Mouse (Mus musculus) forebrain, postnatal 0 days (tissue): Measurements from ENCODE around the gene Slc25a11. TPM values are rescaled to one million over a fixed set of nuclear protein-coding genes. Genes with fewer than 3 reads are reported as not detected.

ENCODE experiments used
- ATAC-seq: fragments of 200-750 bp; cut with Nextera tagmentation; 2 replicates; pipeline ENCODE4 v1.8.0; 2017; ENCODE audit warnings: mild to moderate bottlenecking, moderate library complexity
- DNase-seq: peaks from one replicate; pipeline ENCODE4 v3.0.0-alpha.2; 2015
- H3K27ac ChIP-seq: fragments of 300-500 bp; sonication (generic); 2 replicates; pipeline ENCODE4 v1.5.1; 2014; ENCODE audit warnings: low read depth, mild to moderate bottlenecking, antibody characterized with exemption, low read length, moderate library complexity, mixed read lengths
- H3K27me3 ChIP-seq: fragments of 300-500 bp; sonication (generic); 2 replicates; pipeline ENCODE4 v1.6.1; 2014; ENCODE audit warnings: mild to moderate bottlenecking, low read length, mixed read lengths; ENCODE audit not compliant: insufficient read depth
- H3K36me3 ChIP-seq: fragments of 300-500 bp; sonication (generic); 2 replicates; pipeline ENCODE4 v1.6.1; 2014; ENCODE audit warnings: mild to moderate bottlenecking, moderate library complexity; ENCODE audit not compliant: insufficient read depth
- H3K4me1 ChIP-seq: fragments of 300-500 bp; sonication (generic); 2 replicates; pipeline ENCODE4 v1.6.1; 2014; ENCODE audit warnings: antibody characterized with exemption; ENCODE audit not compliant: insufficient read depth
- H3K4me2 ChIP-seq: fragments of 300-500 bp; sonication (generic); 2 replicates; pipeline ENCODE4 v1.6.1; 2014; ENCODE audit warnings: low read depth, mild to moderate bottlenecking, moderate library complexity
- H3K4me3 ChIP-seq: fragments of 300-500 bp; sonication (generic); 2 replicates; pipeline ENCODE4 v1.5.1; 2014; ENCODE audit warnings: low read depth, low read length, mixed read lengths
- H3K9ac ChIP-seq: fragments of 300-500 bp; sonication (generic); 2 replicates; pipeline ENCODE4 v1.6.1; 2014; ENCODE audit warnings: mild to moderate bottlenecking
- H3K9me3 ChIP-seq: fragments of 300-500 bp; sonication (generic); 2 replicates; pipeline ENCODE4 v1.6.1; 2016; ENCODE audit warnings: low read length
- CTCF ChIP-seq: sonication (generic); IDR thresholded peaks from 2 replicates; pipeline ENCODE4 v1.5.1; 2016; ENCODE audit warnings: antibody characterized with exemption, control low read depth, low read depth
- WGBS: fragments of 180-500 bp; shearing (Covaris S2); extraction: QIAGEN DNeasy Blood & Tissue Kit; methylation state at CpG from one replicate; pipeline ENCODE4 v1.1.7; 2014; 5-methylcytosine and 5-hydroxymethylcytosine counted together
- polyA plus RNA-seq: library from polyadenylated mRNA; unstranded; fragments of >200 nt; fragmentation: Nextera tagmentation; extraction: Ambion mirVana; gene quantifications from 2 replicates; pipeline ENCODE4 v1.2.1, GENCODE M21; 2015
- total RNA-seq: library from RNA; depleted of rRNA; stranded (reverse); fragments of >200 nt; gene quantifications from 2 replicates; pipeline ENCODE4 v1.2.3, GENCODE M21; 2014

Slc25a11 gene
- total and polyA plus RNA-seq, 2 experiments from 2014 or later: 134 to 160 TPM

DNA sequence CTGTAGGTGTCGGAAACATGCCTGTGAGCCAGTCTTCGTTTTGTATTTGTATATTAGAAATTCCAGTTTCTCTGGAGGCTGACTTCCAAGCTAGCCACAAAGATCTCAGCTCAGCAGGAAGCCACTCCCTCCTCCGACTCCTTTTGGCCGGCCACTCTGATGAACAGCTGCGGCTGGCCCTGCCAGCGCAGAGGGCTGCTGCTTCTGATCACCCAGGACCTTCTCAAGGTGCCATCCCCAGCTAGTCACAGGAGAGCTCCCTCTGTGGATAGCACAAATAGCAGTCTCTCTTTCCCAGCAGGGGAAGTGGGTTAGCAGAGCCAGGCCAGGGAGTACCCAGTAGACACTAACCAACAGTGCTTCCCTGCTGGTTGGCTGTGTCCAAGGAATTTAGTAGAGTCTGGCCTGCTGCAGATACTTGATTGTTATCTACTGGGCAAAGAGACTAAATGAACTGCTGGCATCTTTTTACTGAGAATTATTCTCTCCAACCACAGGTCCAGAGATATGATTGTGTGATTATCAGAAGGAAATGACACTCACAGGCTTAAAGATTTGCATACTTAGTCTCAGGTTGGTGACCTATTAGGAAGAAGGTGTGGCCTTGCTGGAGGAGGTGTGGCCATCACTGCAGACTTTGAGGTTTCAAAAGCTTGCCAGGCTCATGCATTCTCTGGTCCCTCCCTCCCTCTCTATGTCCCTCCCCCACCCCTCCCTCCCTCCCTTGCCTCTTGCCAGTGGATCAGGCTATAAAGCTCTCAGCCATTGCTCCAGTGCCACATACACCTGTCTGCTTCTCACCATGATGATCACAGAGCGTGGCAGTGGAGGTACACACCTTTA is 25.1 kb downstream of the Slc25a11 start:
- Histone ChIP-seq H3K4me3 (no peak overlapping the region), H3K27ac (no peak overlapping the region), H3K9me3 (no peaks in the 10 kb centered on the region), H3K36me3 (no peaks in the 10 kb centered on the region), H3K27me3 (no peaks in the 10 kb centered on the region), H3K4me1 (no peaks in the 10 kb centered on the region), H3K9ac (no peak overlapping the region), H3K4me2 (no peak overlapping the region)
- no peak for TF ChIP-seq CTCF
- WGBS: 42% methylated on average over 7 of the region's 7 CpGs
- ATAC-seq: no peak
- no peak for DNase-seq

DNA sequence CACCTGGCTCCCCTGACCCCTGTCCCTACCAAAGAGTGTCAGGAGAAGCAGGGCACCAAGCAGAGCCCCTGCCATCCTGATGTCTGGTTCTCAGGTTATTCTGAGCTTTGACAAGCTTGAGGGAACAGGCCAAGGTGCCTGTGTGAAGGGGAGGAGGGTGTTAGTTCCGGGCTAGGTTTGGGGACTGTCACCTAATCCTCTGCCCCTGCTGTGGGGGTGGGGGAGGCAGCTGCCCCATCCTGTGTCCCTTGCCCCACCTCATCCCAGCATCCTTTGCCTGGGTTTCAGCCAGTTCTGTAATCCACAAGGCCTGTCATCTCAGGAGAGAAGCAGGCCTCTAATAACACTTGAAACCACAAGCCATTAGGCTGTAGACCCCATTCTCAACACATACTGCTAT is 28.2 kb downstream of the Slc25a11 start, which contains the start of gene Chrne:
Chrne (minus strand) TSS at position 116 of the 400 bp plus-strand sequence.
- Histone ChIP-seq H3K27me3 (no peaks in the 10 kb centered on the region), H3K4me2 (no peak within 1 kb of the TSS), H3K36me3 (0 out of 2 replicates have a peak, but pooled peaks cover 4% of the 10 kb centered on the region), H3K9me3 (no peaks in the 10 kb centered on the region), H3K4me1 (no peaks in the 10 kb centered on the region), H3K27ac (no peak within 1 kb of the TSS), H3K9ac (no peak within 1 kb of the TSS), H3K4me3 (no peak within 1 kb of the TSS)
- ATAC-seq (no peak), DNase-seq (no peak)
- WGBS: 20% methylated on average over 1 of the region's 1 CpGs
- no peak for TF ChIP-seq CTCF

DNA sequence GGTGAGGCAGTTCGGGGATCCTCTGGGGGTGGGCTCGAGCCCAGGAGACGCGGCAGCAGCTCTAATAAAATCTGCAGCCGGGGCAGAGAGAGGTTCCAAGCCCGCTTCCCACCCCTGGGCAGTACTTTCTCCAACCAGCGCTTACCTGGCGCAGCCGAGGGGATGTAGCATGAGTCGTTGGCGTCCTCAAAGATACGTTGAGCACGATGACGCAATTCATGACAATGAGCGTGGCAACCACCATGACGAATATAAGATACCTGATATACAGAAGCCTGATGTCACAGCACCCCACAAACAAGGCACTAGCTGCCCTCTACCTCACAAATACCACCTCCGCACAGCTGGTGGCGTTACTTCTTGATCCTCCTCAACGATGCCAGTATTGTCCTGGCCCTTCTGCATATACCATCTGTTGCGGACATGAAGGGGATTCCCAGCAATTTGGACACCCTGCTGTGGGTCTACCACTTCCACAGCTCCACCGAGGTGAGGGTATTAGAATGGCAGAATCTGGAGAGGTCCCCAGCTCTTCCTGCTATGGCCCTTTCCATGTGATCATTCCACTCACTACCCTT is 31.7 kb downstream of the Slc25a11 start, which contains the start of gene 4930544D05Rik:
4930544D05Rik (plus strand) TSS at position 333 of the 578 bp plus-strand sequence.
- DNase-seq (peak; percentile 20), ATAC-seq (peak; percentile 26)
- H3K4me3 ChIP-seq: peak within 1 kb of the TSS; percentile 14; the same call in 1 of the 2 replicates
- no peaks in the 10 kb centered on the region for H3K9me3 ChIP-seq
- no peaks in the 10 kb centered on the region for H3K27me3 ChIP-seq
- H3K4me1 ChIP-seq: no peaks in the 10 kb centered on the region
- H3K4me2 ChIP-seq: peak within 1 kb of the TSS; percentile 42
- peaks cover 20% of the 10 kb centered on the region for H3K36me3 ChIP-seq
- 15% methylated on average over 21 of the region's 21 CpGs for WGBS
- no peak within 1 kb of the TSS for H3K27ac ChIP-seq
- no peak for TF ChIP-seq CTCF
- H3K9ac ChIP-seq: no peak within 1 kb of the TSS

DNA sequence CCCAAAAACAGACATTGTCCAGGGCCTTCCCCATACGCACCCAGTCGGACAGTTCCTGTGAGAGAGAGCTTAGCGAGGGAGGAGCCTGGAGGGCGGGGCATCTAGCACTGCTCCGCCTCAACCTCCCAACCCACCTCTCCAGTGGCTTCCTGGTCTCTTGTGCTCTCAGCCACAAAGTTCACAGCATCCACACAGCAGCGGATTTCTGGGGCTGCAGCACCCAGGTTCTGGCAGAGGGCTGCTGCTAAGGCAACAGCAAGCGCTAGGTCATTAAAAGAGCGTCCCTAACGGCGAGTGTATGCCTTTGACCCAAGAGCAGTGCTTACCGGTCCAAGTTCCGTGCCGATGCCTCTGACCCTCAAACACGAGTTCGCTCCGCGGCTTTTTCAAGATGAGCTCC is 32.2 kb downstream of the Slc25a11 start:
- peak; percentile 26 for DNase-seq

DNA sequence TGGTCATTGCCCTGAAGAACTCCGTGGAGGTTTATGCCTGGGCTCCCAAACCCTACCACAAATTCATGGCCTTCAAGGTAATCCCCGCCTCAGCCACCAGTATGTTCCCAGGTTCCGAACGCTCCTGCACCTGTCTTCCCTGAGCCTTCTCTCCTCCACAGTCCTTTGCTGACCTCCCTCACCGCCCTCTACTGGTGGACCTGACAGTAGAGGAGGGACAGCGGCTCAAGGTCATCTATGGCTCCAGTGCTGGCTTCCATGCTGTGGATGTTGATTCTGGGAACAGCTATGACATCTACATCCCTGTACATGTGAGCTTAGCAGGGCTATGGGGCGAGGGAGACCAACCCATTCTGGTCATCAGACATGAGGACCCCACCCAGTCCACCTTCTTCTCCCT is 34.8 kb downstream of the Slc25a11 start:
- 82% methylated on average over 7 of the region's 7 CpGs for WGBS
- no peak overlapping the region for H3K9ac ChIP-seq
- peaks cover 46% of the 10 kb centered on the region for H3K36me3 ChIP-seq
- H3K27me3 ChIP-seq: no peaks in the 10 kb centered on the region
- no peak overlapping the region for H3K4me2 ChIP-seq
- H3K9me3 ChIP-seq: no peaks in the 10 kb centered on the region
- TF ChIP-seq CTCF: peak; percentile 39
- no peak overlapping the region for H3K4me3 ChIP-seq
- no peak overlapping the region for H3K27ac ChIP-seq
- H3K4me1 ChIP-seq: no peaks in the 10 kb centered on the region
- ATAC-seq (no peak), DNase-seq (no peak)

More for the DNA sequence above, 32.2 kb downstream of the Slc25a11 start:
- Histone ChIP-seq H3K9me3 (no peaks in the 10 kb centered on the region), H3K4me1 (no peaks in the 10 kb centered on the region), H3K27me3 (no peaks in the 10 kb centered on the region), H3K4me3 (peak overlapping the region; percentile 14; the same call in 1 of the 2 replicates), H3K9ac (no peak overlapping the region), H3K36me3 (peaks cover 24% of the 10 kb centered on the region), H3K4me2 (peak overlapping the region; percentile 42), H3K27ac (no peak overlapping the region)
- TF ChIP-seq CTCF: 0 out of 2 replicates have a peak, but pooled peaks have one; percentile 7
- WGBS: 4% methylated on average over 17 of the region's 17 CpGs
- ATAC-seq: peak; percentile 47

DNA sequence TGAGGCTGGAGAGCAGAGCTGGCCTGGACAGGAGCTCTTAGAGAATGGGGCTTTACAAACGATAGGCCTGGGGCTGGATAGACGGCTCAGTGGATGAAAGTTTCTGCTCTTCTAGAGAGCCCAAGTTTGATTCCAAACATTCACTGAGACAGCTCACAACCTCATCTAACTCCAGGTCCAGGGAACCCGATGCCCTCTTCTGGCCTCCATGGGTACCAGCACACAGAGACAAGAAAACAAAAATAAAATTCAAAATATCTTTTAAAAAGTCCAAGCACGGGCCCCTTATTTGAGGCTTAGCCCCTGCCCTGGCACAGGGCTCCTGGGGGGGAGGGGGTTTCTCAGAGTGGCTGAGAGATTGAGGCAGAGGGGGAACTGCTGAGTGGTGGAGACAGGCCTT is 36.5 kb downstream of the Slc25a11 start:
- DNase-seq (no peak), ATAC-seq (no peak; the same call in 1 of the 2 replicates)
- Histone ChIP-seq H3K4me1 (no peaks in the 10 kb centered on the region), H3K9me3 (no peaks in the 10 kb centered on the region), H3K4me2 (no peak overlapping the region), H3K36me3 (peaks cover 62% of the 10 kb centered on the region), H3K4me3 (no peak overlapping the region), H3K27me3 (no peaks in the 10 kb centered on the region), H3K27ac (no peak overlapping the region), H3K9ac (no peak overlapping the region)
- no peak; the same call in 1 of the 2 replicates for TF ChIP-seq CTCF
- WGBS: 89% methylated on average over 4 of the region's 4 CpGs
